39 mouse cellular contexts compared by ENCODE assay signal in the genomic region with DNA sequence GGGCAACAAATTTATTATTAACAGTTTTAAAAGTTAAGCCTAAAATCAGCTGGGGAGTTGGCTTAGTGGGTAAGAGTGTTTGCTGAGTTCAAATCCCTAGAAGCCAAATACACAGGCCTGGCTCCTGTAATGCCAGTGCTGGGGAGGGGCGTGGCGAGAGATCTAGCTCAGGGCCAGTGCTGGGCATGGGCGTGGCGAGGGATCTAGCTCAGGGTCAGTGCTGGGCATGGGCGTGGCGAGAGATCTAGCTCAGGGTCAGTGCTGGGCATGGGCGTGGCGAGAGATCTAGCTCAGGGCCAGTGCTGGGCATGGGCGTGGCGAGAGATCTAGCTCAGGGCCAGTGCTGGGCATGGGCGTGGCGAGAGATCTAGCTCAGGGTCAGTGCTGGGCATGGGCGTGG. TPM values are rescaled to one million over a fixed set of nuclear protein-coding genes. Genes with fewer than 3 reads are reported as not detected.
"Had no signal": no experiment of that assay in that cellular context is flagged by ENCODE, and none has a peak within 500 bp of the region (broad histone marks: within the 10 kb centered on the region; RNA-seq: fewer than 3 reads in every experiment).

No protein-coding gene starts in this region.

RNA-seq across cellular contexts. Expression of gene Olfr15, which starts 20.6 kb away (rescaled TPM):
- total RNA-seq: gastrocnemius, adult 2 months; gastrocnemius, postnatal 10 days; gastrocnemius, postnatal 25 days; gastrocnemius, postnatal 4 days; granulocyte monocyte progenitor cell, adult 5-6 weeks; heart, adult 2 months; heart, postnatal 14 days; heart, postnatal 36 days; hematopoietic stem cell, adult 5-6 weeks; hindbrain, postnatal 0 days; layer of hippocampus, adult 18-20 months; layer of hippocampus, adult 8-10 months; layer of hippocampus, postnatal 14 days; layer of hippocampus, postnatal 36 days; left cerebral cortex, adult 18-20 months; left cerebral cortex, adult 8-10 months; left cerebral cortex, postnatal 10 days; left cerebral cortex, postnatal 25 days; left cerebral cortex, postnatal 4 days; liver, adult 2 months had no signal
- polyA plus RNA-seq: heart, adult 2 months; heart, embryonic 11.5 days; heart, embryonic 13.5 days; heart, embryonic 15.5 days; heart, postnatal 0 days; hindbrain, embryonic 11.5 days; hindbrain, embryonic 13.5 days; hindbrain, embryonic 15.5 days; hindbrain, postnatal 0 days; intestine, embryonic 14.5 days; intestine, embryonic 16.5 days; kidney, adult 2 months; kidney, embryonic 15.5 days; kidney, postnatal 0 days; large intestine, adult 2 months; limb, embryonic 11.5 days; limb, embryonic 13.5 days; limb, embryonic 15.5 days; liver, adult 2 months; liver, embryonic 12.5 days; liver, embryonic 14.5 days; liver, embryonic 16.5 days had no signal

RNA-seq across cellular contexts. Expression of gene Gm20695, which starts 33.1 kb away (rescaled TPM):
- total RNA-seq: gastrocnemius, postnatal 25 days; heart, postnatal 14 days; hematopoietic stem cell, adult 5-6 weeks; layer of hippocampus, adult 18-20 months; left cerebral cortex, adult 18-20 months had no signal
- polyA plus RNA-seq: heart, adult 2 months; kidney, adult 2 months; large intestine, adult 2 months had no signal
